Mouse (Mus musculus) hindbrain, postnatal 0 days (tissue): ENCODE results near the gene Dkc1. TPM values are rescaled to one million over a fixed set of nuclear protein-coding genes. Genes with fewer than 3 reads are reported as not detected.
"Not testable (repeated sequence)": the region's sequence is repeated elsewhere in the genome, so short reads cannot be mapped to it uniquely, and the experiment has no call there.

Source experiments
- ATAC-seq: fragments of 200-750 bp; cut with Nextera tagmentation; 2 replicates; pipeline ENCODE4 v1.8.0; 2017; ENCODE audit warnings: mild to moderate bottlenecking, moderate TSS enrichment, moderate library complexity
- DNase-seq: peaks from one replicate; pipeline ENCODE4 v3.0.0-alpha.2; 2015; ENCODE audit warnings: low spot score
- H3K27ac ChIP-seq: fragments of 300-500 bp; sonication (generic); 2 replicates; pipeline ENCODE4 v1.5.1; 2014; ENCODE audit warnings: mild to moderate bottlenecking
- H3K27me3 ChIP-seq: fragments of 300-500 bp; sonication (generic); 2 replicates; pipeline ENCODE4 v1.6.1; 2014; ENCODE audit warnings: low read length, mixed read lengths; ENCODE audit not compliant: insufficient read depth
- H3K36me3 ChIP-seq: fragments of 300-500 bp; sonication (generic); 2 replicates; pipeline ENCODE4 v1.6.1; 2014; ENCODE audit warnings: low read length, mixed read lengths; ENCODE audit not compliant: insufficient read depth
- H3K4me1 ChIP-seq: fragments of 300-500 bp; sonication (generic); 2 replicates; pipeline ENCODE4 v1.6.1; 2014; ENCODE audit warnings: antibody characterized with exemption, low read length, mixed read lengths; ENCODE audit not compliant: insufficient read depth
- H3K4me2 ChIP-seq: fragments of 300-500 bp; sonication (generic); 2 replicates; pipeline ENCODE4 v1.6.1; 2014; ENCODE audit warnings: low read depth, mild to moderate bottlenecking, low read length, moderate library complexity, mixed read lengths
- H3K4me3 ChIP-seq: fragments of 300-500 bp; sonication (generic); 2 replicates; pipeline ENCODE4 v1.5.1; 2014; ENCODE audit warnings: low read length
- H3K9ac ChIP-seq: fragments of 300-500 bp; sonication (generic); replicated peaks from 2 replicates; pipeline ENCODE4 v1.6.1; 2014; ENCODE audit warnings: mild to moderate bottlenecking, low read length, moderate library complexity, mixed read lengths
- H3K9me3 ChIP-seq: fragments of 300-500 bp; sonication (generic); 2 replicates; pipeline ENCODE4 v1.6.1; 2016; ENCODE audit warnings: low read length, mixed read lengths
- CTCF ChIP-seq: IDR thresholded peaks from 2 replicates; pipeline ENCODE4 v1.5.1; 2016; ENCODE audit warnings: antibody characterized with exemption, control low read depth, low read depth
- WGBS: fragments of 180-500 bp; shearing (Covaris S2); extraction: QIAGEN DNeasy Blood & Tissue Kit; methylation state at CpG from one replicate; pipeline ENCODE4 v1.1.7; 2014; 5-methylcytosine and 5-hydroxymethylcytosine counted together
- polyA plus RNA-seq: library from polyadenylated mRNA; unstranded; fragments of >200 nt; fragmentation: Nextera tagmentation; extraction: Ambion mirVana; gene quantifications from 2 replicates; pipeline ENCODE4 v1.2.1, GENCODE M21; 2015
- total RNA-seq: library from RNA; depleted of rRNA; stranded (reverse); fragments of >200 nt; gene quantifications from 2 replicates; pipeline ENCODE4 v1.2.3, GENCODE M21; 2014

The Dkc1 gene
- total and polyA plus RNA-seq, 2 experiments from 2014 or later: 9.2 to 56.6 TPM

- DNase-seq: no peak
- Histone ChIP-seq H3K4me1 (no peaks in the 10 kb centered on the region), H3K9ac (no peak overlapping the region), H3K4me3 (no peak overlapping the region), H3K4me2 (no peak overlapping the region), H3K27me3 (no peaks in the 10 kb centered on the region), H3K27ac (no peak overlapping the region), H3K9me3 (no peaks in the 10 kb centered on the region), H3K36me3 (no peaks in the 10 kb centered on the region)
- ATAC-seq: no peak
- TF ChIP-seq CTCF: no peak
These were observed 31.2 kb downstream of the Dkc1 start for GRCm38 (mm10) chrX:75126893-75127292.

GRCm38 (mm10) chrX:75128333-75128980, 32.8 kb downstream of the Dkc1 start:
- no peak overlapping the region for H3K4me2 ChIP-seq
- H3K27me3 ChIP-seq: no peaks in the 10 kb centered on the region
- ATAC-seq: no peak
- no peaks in the 10 kb centered on the region for H3K9me3 ChIP-seq
- no peaks in the 10 kb centered on the region for H3K4me1 ChIP-seq
- no peak for TF ChIP-seq CTCF
- H3K36me3 ChIP-seq: no peaks in the 10 kb centered on the region
- no peak overlapping the region for H3K27ac ChIP-seq
- H3K9ac ChIP-seq: no peak overlapping the region
- no peak for DNase-seq
- no peak overlapping the region for H3K4me3 ChIP-seq

- ATAC-seq: no peak
- no peak overlapping the region for H3K27ac ChIP-seq
- H3K9ac ChIP-seq: no peak overlapping the region
- no peaks in the 10 kb centered on the region for H3K36me3 ChIP-seq
- H3K27me3 ChIP-seq: no peaks in the 10 kb centered on the region
- DNase-seq: no peak
- no peak overlapping the region for H3K4me3 ChIP-seq
- TF ChIP-seq CTCF: no peak
- H3K9me3 ChIP-seq: no peaks in the 10 kb centered on the region
- WGBS: 66% methylated on average over 2 of the region's 2 CpGs
- H3K4me2 ChIP-seq: peak overlapping the region; percentile 62; the same call in 1 of the 2 replicates
- no peaks in the 10 kb centered on the region for H3K4me1 ChIP-seq
These were observed 33.8 kb downstream of the Dkc1 start for GRCm38 (mm10) chrX:75129474-75129873.

- H3K9ac ChIP-seq: peak within 1 kb of the TSS; percentile 58
- H3K4me2 ChIP-seq: peak within 1 kb of the TSS; percentile 62
- H3K4me3 ChIP-seq: peak within 1 kb of the TSS; percentile 48
- TF ChIP-seq CTCF: no peak
- H3K9me3 ChIP-seq: no peaks in the 10 kb centered on the region
- WGBS: 29% methylated on average over 36 of the region's 36 CpGs
- no peaks in the 10 kb centered on the region for H3K27me3 ChIP-seq
- peak within 1 kb of the TSS; percentile 60 for H3K27ac ChIP-seq
- DNase-seq (peak; percentile 83), ATAC-seq (peak; percentile 99)
- H3K36me3 ChIP-seq: no peaks in the 10 kb centered on the region
- H3K4me1 ChIP-seq: no peaks in the 10 kb centered on the region
These were observed 35.0 kb downstream of the Dkc1 start, which contains the start of gene Mpp1 for GRCm38 (mm10) chrX:75130467-75131160. Gene Mpp1 (minus strand): TSS chrX:75131016.

- no peaks in the 10 kb centered on the region for H3K4me1 ChIP-seq
- H3K27me3 ChIP-seq: no peaks in the 10 kb centered on the region
- H3K36me3 ChIP-seq: no peaks in the 10 kb centered on the region
- no peak for ATAC-seq
- H3K9me3 ChIP-seq: no peaks in the 10 kb centered on the region
- no peak overlapping the region for H3K4me2 ChIP-seq
- TF ChIP-seq CTCF: no peak
- DNase-seq: no peak
- no peak overlapping the region for H3K27ac ChIP-seq
- no peak overlapping the region for H3K4me3 ChIP-seq
- no peak overlapping the region for H3K9ac ChIP-seq
These were observed 41.3 kb downstream of the Dkc1 start for GRCm38 (mm10) chrX:75136938-75137337.

- no peak for TF ChIP-seq CTCF
- Histone ChIP-seq H3K4me2 (no peak overlapping the region), H3K4me1 (no peaks in the 10 kb centered on the region), H3K9me3 (no peaks in the 10 kb centered on the region), H3K27me3 (no peaks in the 10 kb centered on the region), H3K36me3 (no peaks in the 10 kb centered on the region), H3K4me3 (no peak overlapping the region), H3K9ac (no peak overlapping the region), H3K27ac (no peak overlapping the region)
- WGBS: 80% methylated on average over 2 of the region's 2 CpGs
- DNase-seq (no peak), ATAC-seq (no peak)
These were observed 42.1 kb downstream of the Dkc1 start for GRCm38 (mm10) chrX:75137729-75138128.

- Histone ChIP-seq H3K27me3 (no peaks in the 10 kb centered on the region), H3K4me3 (no peak overlapping the region), H3K36me3 (no peaks in the 10 kb centered on the region), H3K4me2 (no peak overlapping the region), H3K27ac (no peak overlapping the region), H3K9ac (no peak overlapping the region), H3K4me1 (no peaks in the 10 kb centered on the region), H3K9me3 (no peaks in the 10 kb centered on the region)
- WGBS: 94% methylated on average over 2 of the region's 2 CpGs
- ATAC-seq (no peak), DNase-seq (no peak)
- TF ChIP-seq CTCF: no peak
These were observed 42.5 kb downstream of the Dkc1 start for GRCm38 (mm10) chrX:75138182-75138581.

GRCm38 (mm10) chrX:75143124-75143555, 47.5 kb downstream of the Dkc1 start:
- not testable (repeated sequence) for H3K27ac ChIP-seq, H3K27me3 ChIP-seq, H3K4me1 ChIP-seq, H3K36me3 ChIP-seq, H3K9ac ChIP-seq, H3K9me3 ChIP-seq, DNase-seq
- ATAC-seq: peak; percentile 55
- WGBS: 40% methylated on average over 27 of the region's 42 CpGs
- peak overlapping the region; percentile 54 for H3K4me2 ChIP-seq
- H3K4me3 ChIP-seq: peak overlapping the region; percentile 32
